In the genomic region with DNA sequence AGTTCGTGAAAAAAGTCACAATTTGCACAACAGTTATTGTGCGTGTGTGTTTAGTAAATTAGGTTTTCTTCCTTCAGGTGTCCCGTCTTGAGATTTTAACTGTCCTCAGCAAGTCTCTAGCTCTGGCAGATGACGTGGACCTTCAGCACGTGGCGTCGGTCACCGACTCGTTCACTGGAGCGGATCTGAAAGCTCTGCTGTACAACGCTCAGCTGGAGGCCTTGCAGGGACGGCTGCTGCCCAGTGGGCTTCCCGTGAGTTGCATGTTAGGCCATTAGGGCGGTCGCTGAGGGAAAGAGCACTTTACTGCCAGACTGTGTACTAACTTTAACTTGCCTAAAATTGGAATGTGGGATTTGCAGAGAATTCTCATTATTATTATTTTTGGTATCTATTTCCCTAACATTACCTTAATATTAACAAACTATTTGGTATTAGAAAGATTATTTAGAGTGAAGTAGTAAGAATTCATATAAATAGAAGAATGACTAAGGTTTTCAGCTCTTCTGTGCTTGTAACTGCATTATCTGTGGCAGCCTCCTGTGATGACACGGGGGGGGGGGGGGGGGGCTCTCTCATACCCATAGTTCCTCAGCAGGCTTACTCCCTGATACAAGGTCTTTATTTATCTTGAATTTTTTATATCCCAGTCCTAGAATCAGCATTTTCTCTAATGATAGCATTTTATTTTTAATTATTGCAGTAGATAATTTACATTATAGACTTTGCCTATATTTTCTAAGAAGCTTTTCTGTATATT, we compare ENCODE assay signal across 26 mouse cellular contexts. TPM values are rescaled to one million over a fixed set of nuclear protein-coding genes. Genes with fewer than 3 reads are reported as not detected.
DNase-seq lines count a peak whose midpoint lies in the region; ATAC-seq lines count a peak whose summit lies in the region.
"Had no signal": no experiment of that assay in that cellular context is flagged by ENCODE, and none has a peak within 500 bp of the region (broad histone marks: within the 10 kb centered on the region; RNA-seq: fewer than 3 reads in every experiment).

No protein-coding gene starts in this region.

- H3K36me3 ChIP-seq in liver, embryonic 11.5 days (ENCODE audit: control insufficient read depth, insufficient read depth, low read length): peaks cover 7% of the 10 kb centered on the region

- H3K4me2 ChIP-seq in liver, embryonic 11.5 days: no peak overlapping the region
- H3K4me2 ChIP-seq: embryonic facial prominence, embryonic 13.5 days; midbrain, embryonic 12.5 days had no signal

- no peak overlapping the region for H3K4me3 ChIP-seq in liver, embryonic 11.5 days (ENCODE audit: low read depth, low read length)
- H3K4me3 ChIP-seq: embryonic facial prominence, embryonic 13.5 days; heart, adult 2 months; midbrain, embryonic 12.5 days had no signal

- no peaks in the 10 kb centered on the region for H3K27me3 ChIP-seq in liver, embryonic 11.5 days (replicated peaks; ENCODE audit: control insufficient read depth, insufficient read depth, low read length)
- H3K27me3 ChIP-seq: embryonic facial prominence, embryonic 13.5 days; midbrain, embryonic 12.5 days had no signal

- peak; percentile 15 for DNase-seq in embryo, embryonic 10.5 days (ENCODE audit: low spot score)
- no peak for DNase-seq in embryo, embryonic 9.5 days (ENCODE audit: extremely low spot score)
- no peak for DNase-seq in liver, embryonic 11.5 days (ENCODE audit: low spot score)
- DNase-seq in liver: no peak
- DNase-seq in kidney, postnatal 14 days: peak; percentile 26
- DNase-seq in lung, postnatal 10 days: no peak
- no peak for DNase-seq in right cerebral cortex, postnatal 36 days (ENCODE audit: low spot score in 2 of 2)
- DNase-seq: adrenal gland, adult 2 months; cerebellum, postnatal 14 days; forebrain, postnatal 0 days; heart, adult 2 months; right cerebral cortex, adult 18-20 months had no signal

- WGBS in liver, embryonic 11.5 days: 78% methylated on average over 16 of the region's 16 CpGs

- peak; percentile 68 for ATAC-seq in liver, embryonic 11.5 days (replicated peaks; ENCODE audit: low FRiP score)
- ATAC-seq in megakaryocyte progenitor cell, adult 5-6 weeks (replicated peaks; ENCODE audit: poor library complexity): peak; percentile 70
- ATAC-seq: CD4-positive, CD25-positive, alpha-beta regulatory T cell, adult 4 months; forebrain, postnatal 0 days; lung, postnatal 0 days had no signal

- H3K27ac ChIP-seq in liver, embryonic 11.5 days (ENCODE audit: low read depth, low read length): no peak overlapping the region
- H3K27ac ChIP-seq: embryonic facial prominence, embryonic 13.5 days; heart, adult 2 months; midbrain, embryonic 12.5 days had no signal

- H3K9ac ChIP-seq in liver, embryonic 11.5 days (ENCODE audit: low read depth, low read length): no peak overlapping the region
- H3K9ac ChIP-seq: embryonic facial prominence, embryonic 13.5 days; forebrain, postnatal 0 days; midbrain, embryonic 12.5 days had no signal

- peaks cover 2% of the 10 kb centered on the region; the same call in 1 of the 2 replicates for H3K4me1 ChIP-seq in liver, embryonic 11.5 days (replicated peaks; ENCODE audit: control insufficient read depth, insufficient read depth, low read length)
- H3K4me1 ChIP-seq: embryonic facial prominence, embryonic 13.5 days; midbrain, embryonic 12.5 days had no signal

- H3K9me3 ChIP-seq in liver, embryonic 11.5 days (ENCODE audit: control insufficient read depth, low read length): no peaks in the 10 kb centered on the region
- H3K9me3 ChIP-seq: embryonic facial prominence, embryonic 13.5 days; G1E; midbrain, embryonic 12.5 days had no signal

RNA-seq across cellular contexts. Expression of gene Tmbim7, which starts 19.3 kb away (rescaled TPM):
- polyA plus RNA-seq in liver, embryonic 11.5 days (2014; fragmentation: Nextera tagmentation; extraction: Ambion mirVana): not detected in 2 replicates
- not detected in 2 replicates for total RNA-seq in megakaryocyte progenitor cell, adult 5-6 weeks (2015)
- total RNA-seq in megakaryocyte progenitor cell, adult 5-6 weeks (2017): 0.68 TPM in 1 of 2 replicates, not detected in the other
- total RNA-seq: adrenal gland, adult 2 months; forebrain, postnatal 0 days; G1E; gastrocnemius, adult 18-20 months; heart, adult 2 months; layer of hippocampus, postnatal 10 days; left cerebral cortex, postnatal 10 days; liver, adult 2 months; neutrophil, adult 5-6 weeks had no signal
- polyA plus RNA-seq: adrenal gland, adult 2 months; CD4-positive, CD25-positive, alpha-beta regulatory T cell, adult 4 months; embryonic facial prominence, embryonic 13.5 days; forebrain, postnatal 0 days; G1E; heart, embryonic 16.5 days; hindbrain, embryonic 11.5 days; intestine, embryonic 14.5 days; liver, adult 2 months; lung, postnatal 0 days had no signal

RNA-seq across cellular contexts. Expression of gene Gatad1, which starts 25.3 kb away (rescaled TPM):
- polyA plus RNA-seq in liver, embryonic 11.5 days (2014; fragmentation: Nextera tagmentation; extraction: Ambion mirVana): 43.2 and 45.7 TPM in 2 replicates
- total RNA-seq in megakaryocyte progenitor cell, adult 5-6 weeks (2015): 112 and 131 TPM in 2 replicates
- total RNA-seq in megakaryocyte progenitor cell, adult 5-6 weeks (2017): 179 and 200 TPM in 2 replicates

RNA-seq across cellular contexts. Expression of gene Rbm48, which starts 35.3 kb away (rescaled TPM):
- polyA plus RNA-seq in liver, embryonic 11.5 days (2014; fragmentation: Nextera tagmentation; extraction: Ambion mirVana): 12.7 and 13.0 TPM in 2 replicates
- 13.0 and 15.4 TPM in 2 replicates for total RNA-seq in megakaryocyte progenitor cell, adult 5-6 weeks (2015)
- 27.4 and 32.4 TPM in 2 replicates for total RNA-seq in megakaryocyte progenitor cell, adult 5-6 weeks (2017)

RNA-seq across cellular contexts. Expression of gene Pex1, which starts 35.8 kb away (rescaled TPM):
- polyA plus RNA-seq in liver, embryonic 11.5 days (2014; fragmentation: Nextera tagmentation; extraction: Ambion mirVana): 7.7 and 9.3 TPM in 2 replicates
- 18.6 and 34.9 TPM in 2 replicates for total RNA-seq in megakaryocyte progenitor cell, adult 5-6 weeks (2015)
- total RNA-seq in megakaryocyte progenitor cell, adult 5-6 weeks (2017): 17.3 and 19.4 TPM in 2 replicates

Comparison
In these comparisons a context has a peak if more than half of its experiments do, and no peak if none do; other contexts are left out.
1. DNase-seq: peak in embryo, embryonic 10.5 days (single experiment) and kidney, postnatal 14 days (single experiment); none in embryo, embryonic 9.5 days (single experiment), liver, embryonic 11.5 days (single experiment), liver (single experiment), lung, postnatal 10 days (single experiment) and right cerebral cortex, postnatal 36 days (0 of 2).